Mouse (Mus musculus) G1E (cell line): Measurements from ENCODE around the gene Thrsp.

Experiments
- CTCF ChIP-seq: IDR thresholded peaks from 2 replicates; pipeline ENCODE4 v1.5.1; 2012; ENCODE audit warnings: low read depth, low read length, inconsistent platforms, mixed read lengths
- GATA1 ChIP-seq: IDR thresholded peaks from 2 replicates; pipeline ENCODE4 v1.6.1; 2012; ENCODE audit warnings: borderline replicate concordance, low read length, inconsistent platforms, mixed read lengths
- GATA2 ChIP-seq: IDR thresholded peaks from 2 replicates; pipeline ENCODE4 v1.6.1; 2012; ENCODE audit warnings: low read depth, low read length, inconsistent platforms, borderline replicate concordance
- POLR2AphosphoS5 ChIP-seq: IDR thresholded peaks from 2 replicates; pipeline ENCODE4 v1.6.1; 2012; ENCODE audit warnings: low read depth, low read length, inconsistent platforms; ENCODE audit not compliant: insufficient replicate concordance
- TAL1 ChIP-seq: conservative IDR thresholded peaks from 2 replicates; pipeline ENCODE4 v1.6.1; 2012; ENCODE audit warnings: low read depth, low read length, inconsistent platforms, mixed read lengths

DNA sequence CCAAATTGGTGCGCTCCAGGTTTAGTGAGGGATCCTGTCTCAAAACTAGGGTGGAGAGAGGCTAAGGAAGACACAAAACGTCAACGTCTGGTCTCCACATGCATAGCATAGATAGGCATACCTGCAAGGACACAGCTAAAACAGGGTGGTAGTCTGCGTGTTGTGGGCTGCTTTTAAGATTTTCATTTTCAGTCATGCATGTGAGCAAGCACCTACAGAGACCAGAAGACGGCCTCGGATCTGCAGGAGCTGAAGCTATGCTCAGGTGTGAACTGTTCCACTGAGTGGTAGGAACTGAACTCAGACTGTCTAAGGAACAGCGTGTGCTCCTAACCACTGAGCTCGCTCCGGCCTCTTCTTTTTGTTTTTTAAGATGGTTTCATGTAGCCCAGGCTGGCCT lies 42.4 kb downstream of the Thrsp start:
- no peak for TF ChIP-seq CTCF
- no peak for TF ChIP-seq GATA1
- no peak for TF ChIP-seq POLR2AphosphoS5
- no peak for TF ChIP-seq TAL1
- TF ChIP-seq GATA2: no peak
